21 mouse cellular contexts compared by ENCODE assay signal in the genomic region with DNA sequence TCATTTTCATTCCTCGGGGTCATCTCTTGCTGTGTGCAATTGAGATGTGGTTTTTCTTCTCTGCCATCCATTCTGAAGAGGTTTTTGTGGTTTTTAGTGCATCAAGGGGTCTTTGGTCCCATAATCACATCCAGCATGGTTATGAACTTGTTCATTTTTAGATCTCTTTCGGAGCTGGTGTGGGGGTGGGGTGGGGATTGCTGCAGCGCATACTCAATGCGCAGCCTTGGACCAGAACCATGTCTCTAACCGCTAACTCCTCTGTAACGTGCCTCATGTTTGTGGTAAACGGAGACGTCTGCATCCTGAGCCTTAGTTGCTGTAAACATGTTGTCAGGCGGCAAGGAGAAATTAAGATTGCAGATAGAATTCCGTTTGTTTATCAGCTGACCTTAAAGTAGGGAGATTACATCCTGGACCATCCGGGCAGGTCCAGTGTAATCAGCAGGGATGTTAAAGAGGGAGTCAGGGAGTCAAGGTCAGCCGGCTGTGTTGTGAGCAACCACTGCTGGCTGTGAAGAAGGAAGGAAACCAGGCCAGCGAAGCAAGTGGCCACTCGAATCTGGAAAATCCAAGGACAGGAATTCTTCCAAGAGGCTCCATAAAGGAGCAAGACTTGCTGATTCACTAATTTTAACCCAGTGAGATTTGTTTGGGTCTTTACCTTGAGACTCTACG. TPM values are rescaled to one million over a fixed set of nuclear protein-coding genes. Genes with fewer than 3 reads are reported as not detected.
DNase-seq lines count a peak whose midpoint lies in the region; ATAC-seq and TF ChIP-seq lines count a peak whose summit lies in the region.
"Had no signal": no experiment of that assay in that cellular context is flagged by ENCODE, and none has a peak within 500 bp of the region (broad histone marks: within the 10 kb centered on the region; RNA-seq: fewer than 3 reads in every experiment).

No protein-coding gene starts in this region.

- TF ChIP-seq EP300 in lung, postnatal 0 days (IDR thresholded peaks at IDR 0.05): peak; percentile 51

- peak overlapping the region; percentile 41; the same call in 1 of the 2 replicates for H3K27ac ChIP-seq in heart, embryonic 12.5 days (ENCODE audit: poor library complexity, severe bottlenecking)
- no peak overlapping the region for H3K27ac ChIP-seq in lung, postnatal 0 days (ENCODE audit: low read length)
- H3K27ac ChIP-seq in embryonic facial prominence, embryonic 14.5 days (replicated peaks; ENCODE audit: low read depth, low read length): 0 out of 2 replicates have a peak overlapping the region, but pooled peaks have one; percentile 33
- H3K27ac ChIP-seq: forebrain, embryonic 13.5 days; hindbrain, embryonic 14.5 days; stomach, embryonic 15.5 days had no signal

- 49% methylated on average over 15 of the region's 15 CpGs for WGBS in heart, embryonic 12.5 days
- WGBS in lung, postnatal 0 days: 55% methylated on average over 15 of the region's 15 CpGs
- WGBS in embryonic facial prominence, embryonic 14.5 days: 59% methylated on average over 15 of the region's 15 CpGs

- H3K9me3 ChIP-seq in heart, embryonic 12.5 days (replicated peaks): no peaks in the 10 kb centered on the region
- H3K9me3 ChIP-seq in lung, postnatal 0 days (ENCODE audit: low read length): no peaks in the 10 kb centered on the region
- no peaks in the 10 kb centered on the region for H3K9me3 ChIP-seq in embryonic facial prominence, embryonic 14.5 days (ENCODE audit: control insufficient read depth, low read length)
- H3K9me3 ChIP-seq: forebrain, embryonic 13.5 days; stomach, embryonic 15.5 days had no signal

- TF ChIP-seq CTCF in lung, postnatal 0 days (IDR thresholded peaks at IDR 0.05): no peak

- no peaks in the 10 kb centered on the region for H3K27me3 ChIP-seq in heart, embryonic 12.5 days (replicated peaks)
- H3K27me3 ChIP-seq in lung, postnatal 0 days (replicated peaks; ENCODE audit: insufficient read depth, low read length): no peaks in the 10 kb centered on the region
- H3K27me3 ChIP-seq in embryonic facial prominence, embryonic 14.5 days (replicated peaks; ENCODE audit: control insufficient read depth, insufficient read depth, low read length): no peaks in the 10 kb centered on the region
- H3K27me3 ChIP-seq: forebrain, embryonic 13.5 days; stomach, embryonic 15.5 days had no signal

- H3K4me2 ChIP-seq in heart, embryonic 12.5 days: no peak overlapping the region
- H3K4me2 ChIP-seq in lung, postnatal 0 days (replicated peaks; ENCODE audit: low read depth, low read length): no peak overlapping the region
- H3K4me2 ChIP-seq in embryonic facial prominence, embryonic 14.5 days (ENCODE audit: low read depth, low read length): no peak overlapping the region
- H3K4me2 ChIP-seq: forebrain, embryonic 13.5 days; hindbrain, embryonic 14.5 days; stomach, embryonic 15.5 days had no signal

- H3K36me3 ChIP-seq in heart, embryonic 12.5 days: no peaks in the 10 kb centered on the region
- H3K36me3 ChIP-seq in lung, postnatal 0 days (ENCODE audit: insufficient read depth, low read length): no peaks in the 10 kb centered on the region
- no peaks in the 10 kb centered on the region for H3K36me3 ChIP-seq in embryonic facial prominence, embryonic 14.5 days (ENCODE audit: control insufficient read depth, insufficient read depth, low read length)
- H3K36me3 ChIP-seq: stomach, embryonic 15.5 days had no signal

- peaks cover 66% of the 10 kb centered on the region for H3K4me1 ChIP-seq in heart, embryonic 12.5 days (replicated peaks)
- peaks cover 6% of the 10 kb centered on the region; the same call in 1 of the 2 replicates for H3K4me1 ChIP-seq in lung, postnatal 0 days (ENCODE audit: insufficient read depth, low read depth, low read length)
- H3K4me1 ChIP-seq in embryonic facial prominence, embryonic 14.5 days (ENCODE audit: control insufficient read depth, insufficient read depth, low read length): peaks cover 17% of the 10 kb centered on the region; the same call in 1 of the 2 replicates

- no peak overlapping the region for H3K4me3 ChIP-seq in heart, embryonic 12.5 days
- no peak overlapping the region for H3K4me3 ChIP-seq in lung, postnatal 0 days (ENCODE audit: low read depth, low read length)
- H3K4me3 ChIP-seq in embryonic facial prominence, embryonic 14.5 days (ENCODE audit: low read depth, low read length): no peak overlapping the region
- H3K4me3 ChIP-seq: forebrain, embryonic 13.5 days; stomach, embryonic 15.5 days had no signal

- no peak for DNase-seq in heart, postnatal 36 days
- DNase-seq in lung, postnatal 0 days (ENCODE audit: low spot score): peak; percentile 46
- no peak for DNase-seq in lung, adult 18-20 months
- DNase-seq in embryonic facial prominence, embryonic 14.5 days (ENCODE audit: low spot score): peak; percentile 58
- DNase-seq in testis, postnatal 10 days (ENCODE audit: low spot score): peak; percentile 73
- no peak for DNase-seq in embryo, embryonic 10.5 days (ENCODE audit: low spot score)
- DNase-seq: cerebellum, adult 9-10 months; gastrocnemius, postnatal 36 days; kidney, adult 2 months; kidney, postnatal 14 days; left cerebral cortex, postnatal 4 days; lung, adult 2 months; thymus, postnatal 14 days had no signal

- peak overlapping the region; percentile 16; the same call in 1 of the 2 replicates for H3K9ac ChIP-seq in heart, embryonic 12.5 days
- no peak overlapping the region for H3K9ac ChIP-seq in lung, postnatal 0 days (replicated peaks; ENCODE audit: low read depth)
- no peak overlapping the region for H3K9ac ChIP-seq in embryonic facial prominence, embryonic 14.5 days (ENCODE audit: low read depth, low read length)
- H3K9ac ChIP-seq: forebrain, embryonic 13.5 days; hindbrain, embryonic 14.5 days; stomach, embryonic 15.5 days had no signal

- no peak for ATAC-seq in heart, embryonic 12.5 days (ENCODE audit: insufficient number of reproducible peaks, low FRiP score)
- ATAC-seq in lung, postnatal 0 days: no peak
- no peak for ATAC-seq in embryonic facial prominence, embryonic 14.5 days (ENCODE audit: low read depth)
- ATAC-seq: forebrain, embryonic 13.5 days; midbrain, embryonic 16.5 days had no signal

- intact Hi-C loops in heart, postnatal 36 days (cut with DNase I): no loop called here

RNA-seq across cellular contexts. Expression of gene Stk11ip, which starts 4.5 kb away (rescaled TPM):
- polyA plus RNA-seq in heart, embryonic 12.5 days (2016; fragmentation: Nextera tagmentation; extraction: Ambion mirVana): 20.5 and 20.9 TPM in 2 replicates
- 10 to 100 TPM in 1 of 2 experiments, 1 to 10 TPM in 1; 9.2 to 14.1 TPM for total RNA-seq in heart, postnatal 36 days (2021)
- 12.7 and 13.2 TPM in 2 replicates for polyA plus RNA-seq in lung, postnatal 0 days (2015; fragmentation: Nextera tagmentation; extraction: Ambion mirVana)
- polyA plus RNA-seq in embryonic facial prominence, embryonic 14.5 days (2014; fragmentation: Nextera tagmentation; extraction: Ambion mirVana): 13.1 and 15.3 TPM in 2 replicates

RNA-seq across cellular contexts. Expression of gene Inha, which starts 10.0 kb away (rescaled TPM):
- polyA plus RNA-seq in heart, embryonic 12.5 days (2016; fragmentation: Nextera tagmentation; extraction: Ambion mirVana): 7.5 and 9.2 TPM in 2 replicates
- total RNA-seq in heart, postnatal 36 days (2021): 1 to 10 TPM; 3.6 TPM
- 3.7 and 3.8 TPM in 2 replicates for polyA plus RNA-seq in lung, postnatal 0 days (2015; fragmentation: Nextera tagmentation; extraction: Ambion mirVana)
- polyA plus RNA-seq in embryonic facial prominence, embryonic 14.5 days (2014; fragmentation: Nextera tagmentation; extraction: Ambion mirVana): 5.9 and 9.7 TPM in 2 replicates
- total RNA-seq: liver, adult 2 months; megakaryocyte, adult 5-6 weeks; MEL had no signal

RNA-seq across cellular contexts. Expression of gene Obsl1, which starts 10.6 kb away (rescaled TPM):
- polyA plus RNA-seq in heart, embryonic 12.5 days (2016; fragmentation: Nextera tagmentation; extraction: Ambion mirVana): 137 and 147 TPM in 2 replicates
- total RNA-seq in heart, postnatal 36 days (2021): 100 to 1,000 TPM; 130 to 136 TPM
- 25.8 and 33.9 TPM in 2 replicates for polyA plus RNA-seq in lung, postnatal 0 days (2015; fragmentation: Nextera tagmentation; extraction: Ambion mirVana)
- polyA plus RNA-seq in embryonic facial prominence, embryonic 14.5 days (2014; fragmentation: Nextera tagmentation; extraction: Ambion mirVana): 98.7 and 102 TPM in 2 replicates
- total RNA-seq: megakaryocyte, adult 5-6 weeks had no signal

RNA-seq across cellular contexts. Expression of gene Slc4a3, which starts 29.2 kb away (rescaled TPM):
- polyA plus RNA-seq in heart, embryonic 12.5 days (2016; fragmentation: Nextera tagmentation; extraction: Ambion mirVana): 32.6 and 35.7 TPM in 2 replicates
- total RNA-seq in heart, postnatal 36 days (2021): 100 to 1,000 TPM; 233 to 249 TPM
- polyA plus RNA-seq in lung, postnatal 0 days (2015; fragmentation: Nextera tagmentation; extraction: Ambion mirVana): 8.0 and 10.4 TPM in 2 replicates
- 12.0 and 18.5 TPM in 2 replicates for polyA plus RNA-seq in embryonic facial prominence, embryonic 14.5 days (2014; fragmentation: Nextera tagmentation; extraction: Ambion mirVana)
- total RNA-seq: megakaryocyte, adult 5-6 weeks; MEL had no signal

RNA-seq across cellular contexts. Expression of gene Tmem198, which starts 37.5 kb away (rescaled TPM):
- 0.41 and 0.49 TPM in 2 replicates for polyA plus RNA-seq in heart, embryonic 12.5 days (2016; fragmentation: Nextera tagmentation; extraction: Ambion mirVana)
- total RNA-seq in heart, postnatal 36 days (2021): under 1 TPM; 0.11 to 0.19 TPM
- polyA plus RNA-seq in lung, postnatal 0 days (2015; fragmentation: Nextera tagmentation; extraction: Ambion mirVana): 1.1 and 1.3 TPM in 2 replicates
- polyA plus RNA-seq in embryonic facial prominence, embryonic 14.5 days (2014; fragmentation: Nextera tagmentation; extraction: Ambion mirVana): 1.3 and 1.6 TPM in 2 replicates

Comparison
In these comparisons a context has a peak if more than half of its experiments do, and no peak if none do; other contexts are left out.
1. DNase-seq: peak in lung, postnatal 0 days (single experiment), embryonic facial prominence, embryonic 14.5 days (single experiment) and testis, postnatal 10 days (single experiment); none in heart, postnatal 36 days (0 of 2), lung, adult 18-20 months (0 of 2) and embryo, embryonic 10.5 days (single experiment).